Mouse (Mus musculus) limb, embryonic 10.5 days (tissue): Measurements from ENCODE around the gene Hax1. TPM values are rescaled to one million over a fixed set of nuclear protein-coding genes. Genes with fewer than 3 reads are reported as not detected.

Experiments
- DNase-seq: peaks from one replicate; pipeline ENCODE4 v3.0.0-alpha.2; 2017; ENCODE audit warnings: low spot score
- H3K27ac ChIP-seq: fragments of 300-500 bp; sonication (generic); 2 replicates; pipeline ENCODE4 v1.5.1; 2016; ENCODE audit warnings: mild to moderate bottlenecking
- H3K27me3 ChIP-seq: fragments of 300-500 bp; sonication (generic); 2 replicates; pipeline ENCODE4 v1.6.1; 2016; ENCODE audit warnings: low read depth, mild to moderate bottlenecking; ENCODE audit not compliant: poor library complexity, severe bottlenecking
- H3K36me3 ChIP-seq: fragments of 300-500 bp; sonication (generic); 2 replicates; pipeline ENCODE4 v1.6.1; 2016; ENCODE audit warnings: mild to moderate bottlenecking, moderate library complexity
- H3K4me1 ChIP-seq: fragments of 300-500 bp; sonication (generic); 2 replicates; pipeline ENCODE4 v1.6.1; 2016
- H3K4me3 ChIP-seq: fragments of 300-500 bp; sonication (generic); 2 replicates; pipeline ENCODE4 v1.5.1; 2016; ENCODE audit warnings: mild to moderate bottlenecking, moderate library complexity
- H3K9me3 ChIP-seq: fragments of 300-500 bp; sonication (generic); replicated peaks from 2 replicates; pipeline ENCODE4 v1.6.1; 2016; ENCODE audit warnings: mild to moderate bottlenecking
- WGBS: fragments of 180-500 bp; shearing (Covaris S2); methylation state at CpG from one replicate; pipeline ENCODE4 v1.1.7; 2016; 5-methylcytosine and 5-hydroxymethylcytosine counted together
- polyA plus RNA-seq: library from polyadenylated mRNA; unstranded; fragments of >200 nt; fragmentation: Nextera tagmentation; extraction: Ambion mirVana; gene quantifications from 2 replicates; pipeline ENCODE4 v1.2.1, GENCODE M21; 2016

The Hax1 gene
- polyA plus RNA-seq, 1 experiment from 2014 or later: 308 TPM

GRCm38 (mm10) chr3:89976859-89977258, 21.7 kb downstream of the Hax1 start:
- no peaks in the 10 kb centered on the region for H3K36me3 ChIP-seq
- no peak overlapping the region for H3K4me3 ChIP-seq
- no peaks in the 10 kb centered on the region for H3K4me1 ChIP-seq
- H3K27me3 ChIP-seq: no peaks in the 10 kb centered on the region
- H3K9me3 ChIP-seq: no peaks in the 10 kb centered on the region
- H3K27ac ChIP-seq: no peak overlapping the region
- no peak for DNase-seq

GRCm38 (mm10) chr3:89968509-89968908, 30.1 kb downstream of the Hax1 start:
- Histone ChIP-seq H3K27ac (no peak overlapping the region), H3K27me3 (no peaks in the 10 kb centered on the region), H3K9me3 (no peaks in the 10 kb centered on the region), H3K36me3 (peaks cover 14% of the 10 kb centered on the region), H3K4me1 (peaks cover 13% of the 10 kb centered on the region), H3K4me3 (no peak overlapping the region)
- DNase-seq: no peak
- 76% methylated on average over 7 of the region's 7 CpGs for WGBS

- peaks cover 18% of the 10 kb centered on the region for H3K36me3 ChIP-seq
Measured at GRCm38 (mm10) chr3:89966946-89967345, 31.6 kb downstream of the Hax1 start.

GRCm38 (mm10) chr3:89965972-89966371, 32.6 kb downstream of the Hax1 start:
- Histone ChIP-seq H3K36me3 (peaks cover 18% of the 10 kb centered on the region), H3K27ac (no peak overlapping the region), H3K9me3 (no peaks in the 10 kb centered on the region), H3K4me1 (peaks cover 34% of the 10 kb centered on the region), H3K27me3 (no peaks in the 10 kb centered on the region), H3K4me3 (no peak overlapping the region)
- no peak for DNase-seq
- 94% methylated on average over 5 of the region's 5 CpGs for WGBS

More at GRCm38 (mm10) chr3:89966946-89967345, 31.6 kb downstream of the Hax1 start:
- no peaks in the 10 kb centered on the region for H3K9me3 ChIP-seq
- 75% methylated on average over 4 of the region's 4 CpGs for whole genome bisulfite sequencing
- no peak for DNase-seq
- H3K27ac ChIP-seq: no peak overlapping the region
- H3K4me3 ChIP-seq: no peak overlapping the region
- H3K27me3 ChIP-seq: no peaks in the 10 kb centered on the region
- peaks cover 25% of the 10 kb centered on the region for H3K4me1 ChIP-seq

GRCm38 (mm10) chr3:89965557-89965956, 33.0 kb downstream of the Hax1 start:
- 98% methylated on average over 8 of the region's 8 CpGs for WGBS
- no peak for DNase-seq
- no peaks in the 10 kb centered on the region for H3K27me3 ChIP-seq
- no peaks in the 10 kb centered on the region for H3K9me3 ChIP-seq
- H3K4me3 ChIP-seq: no peak overlapping the region
- H3K27ac ChIP-seq: no peak overlapping the region
- H3K4me1 ChIP-seq: peaks cover 38% of the 10 kb centered on the region
- peaks cover 18% of the 10 kb centered on the region for H3K36me3 ChIP-seq

- Histone ChIP-seq H3K4me1 (peaks cover 50% of the 10 kb centered on the region), H3K27ac (peak overlapping the region; percentile 97), H3K4me3 (peak overlapping the region; percentile 98), H3K27me3 (no peaks in the 10 kb centered on the region), H3K9me3 (no peaks in the 10 kb centered on the region), H3K36me3 (peaks cover 24% of the 10 kb centered on the region)
- 41% methylated on average over 22 of the region's 22 CpGs for WGBS
- peak; percentile 65 for DNase-seq
Measured at GRCm38 (mm10) chr3:89963926-89964739, 34.4 kb downstream of the Hax1 start.

GRCm38 (mm10) chr3:89963221-89963763, 35.3 kb downstream of the Hax1 start, which contains the start of gene Atp8b2:
Gene Atp8b2 (minus strand): TSS chr3:89963508.
- WGBS: under 1% methylated on average over 34 of the region's 35 CpGs
- Histone ChIP-seq H3K27ac (peak within 1 kb of the TSS; percentile 97), H3K4me3 (peak within 1 kb of the TSS; percentile 98), H3K36me3 (peaks cover 32% of the 10 kb centered on the region), H3K27me3 (no peaks in the 10 kb centered on the region), H3K4me1 (peaks cover 50% of the 10 kb centered on the region), H3K9me3 (no peaks in the 10 kb centered on the region)
- peak; percentile 88 for DNase-seq

GRCm38 (mm10) chr3:89962751-89963220, 35.8 kb downstream of the Hax1 start:
- Histone ChIP-seq H3K36me3 (peaks cover 37% of the 10 kb centered on the region), H3K9me3 (no peaks in the 10 kb centered on the region), H3K4me1 (peaks cover 50% of the 10 kb centered on the region), H3K27ac (peak overlapping the region; percentile 97), H3K4me3 (peak overlapping the region; percentile 98), H3K27me3 (no peaks in the 10 kb centered on the region)
- WGBS: under 1% methylated on average over 30 of the region's 30 CpGs
- DNase-seq: no peak

- H3K27me3 ChIP-seq: no peaks in the 10 kb centered on the region
- H3K4me1 ChIP-seq: peaks cover 50% of the 10 kb centered on the region
- H3K4me3 ChIP-seq: peak overlapping the region; percentile 98
- 7% methylated on average over 14 of the region's 14 CpGs for WGBS
- peaks cover 43% of the 10 kb centered on the region for H3K36me3 ChIP-seq
- DNase-seq: peak; percentile 52
- H3K9me3 ChIP-seq: no peaks in the 10 kb centered on the region
- peak overlapping the region; percentile 97 for H3K27ac ChIP-seq
Measured at GRCm38 (mm10) chr3:89962059-89962750, 36.4 kb downstream of the Hax1 start.

- Histone ChIP-seq H3K9me3 (no peaks in the 10 kb centered on the region), H3K4me1 (peaks cover 50% of the 10 kb centered on the region), H3K4me3 (peak overlapping the region; percentile 98), H3K36me3 (peaks cover 51% of the 10 kb centered on the region), H3K27me3 (no peaks in the 10 kb centered on the region), H3K27ac (peak overlapping the region; percentile 97; the same call in 1 of the 2 replicates)
- no peak for DNase-seq
- 60% methylated on average over 4 of the region's 4 CpGs for WGBS
Measured at GRCm38 (mm10) chr3:89961436-89961835, 37.1 kb downstream of the Hax1 start.

GRCm38 (mm10) chr3:89960469-89960868, 38.1 kb downstream of the Hax1 start:
- Histone ChIP-seq H3K4me3 (peak overlapping the region; percentile 98), H3K27ac (peak overlapping the region; percentile 80), H3K4me1 (peaks cover 50% of the 10 kb centered on the region), H3K36me3 (peaks cover 54% of the 10 kb centered on the region), H3K27me3 (no peaks in the 10 kb centered on the region), H3K9me3 (no peaks in the 10 kb centered on the region)
- under 1% methylated on average over 30 of the region's 30 CpGs for WGBS
- DNase-seq: peak; percentile 91

GRCm38 (mm10) chr3:89959435-89959834, 39.1 kb downstream of the Hax1 start:
- Histone ChIP-seq H3K27me3 (no peaks in the 10 kb centered on the region), H3K4me1 (peaks cover 46% of the 10 kb centered on the region), H3K9me3 (no peaks in the 10 kb centered on the region), H3K27ac (no peak overlapping the region), H3K4me3 (no peak overlapping the region), H3K36me3 (peaks cover 57% of the 10 kb centered on the region)
- no peak for DNase-seq
- WGBS: 88% methylated on average over 4 of the region's 4 CpGs

GRCm38 (mm10) chr3:89957880-89958279, 40.7 kb downstream of the Hax1 start:
- Histone ChIP-seq H3K4me1 (peaks cover 34% of the 10 kb centered on the region), H3K4me3 (no peak overlapping the region), H3K9me3 (no peaks in the 10 kb centered on the region), H3K36me3 (peaks cover 68% of the 10 kb centered on the region), H3K27ac (no peak overlapping the region), H3K27me3 (no peaks in the 10 kb centered on the region)
- DNase-seq: no peak
- 95% methylated on average over 9 of the region's 9 CpGs for WGBS
